Mouse (Mus musculus) CH12.LX (cell line): ENCODE data around the gene Drd2. TPM values are rescaled to one million over a fixed set of nuclear protein-coding genes. Genes with fewer than 3 reads are reported as not detected.

ENCODE experiments used
- DNase-seq: peaks from one replicate; pipeline ENCODE4 v3.0.0-alpha.2; 2013; ENCODE audit errors: extremely low read depth
- H3K27ac ChIP-seq: 2 replicates; pipeline ENCODE4 v1.5.1; 2012; ENCODE audit warnings: low read depth, mild to moderate bottlenecking, control low read depth, moderate library complexity; ENCODE audit not compliant: insufficient read depth
- H3K27me3 ChIP-seq: replicated peaks from 2 replicates; pipeline ENCODE3; 2012; ENCODE audit warnings: inconsistent platforms
- H3K36me3 ChIP-seq, 2 experiments: replicated peaks in 1 of 2; 2 replicates each; pipeline versions ENCODE3 to v1.6.1; 2012; ENCODE audit warnings: inconsistent platforms in 1 of 2, low read length in 1 of 2, mild to moderate bottlenecking in 1 of 2, mixed read lengths in 1 of 2, moderate library complexity in 1 of 2; ENCODE audit not compliant: control insufficient read depth in 1 of 2, insufficient read depth in 1 of 2
- H3K4me1 ChIP-seq, 2 experiments: 2 replicates each; pipeline ENCODE4 v1.6.1; 2012; ENCODE audit warnings: inconsistent platforms in 1 of 2, moderate library complexity in 1 of 2; ENCODE audit not compliant: insufficient read depth in 2 of 2, control insufficient read depth in 1 of 2
- H3K4me2 ChIP-seq: 2 replicates; pipeline ENCODE4 v1.6.1; 2012; ENCODE audit warnings: low read depth, mild to moderate bottlenecking, control low read depth; ENCODE audit not compliant: poor library complexity, insufficient read depth, severe bottlenecking
- H3K4me3 ChIP-seq, 3 experiments: fragments of 150-350 bp in 1 of 3; sonication (generic) in 1 of 3; replicated peaks in 1 of 3; 2 replicates each; pipeline versions ENCODE3 to v1.5.1; 2011 to 2012; ENCODE audit warnings: low read depth in 2 of 3, low read length in 2 of 3, mild to moderate bottlenecking in 2 of 3, moderate library complexity in 2 of 3, control low read depth in 1 of 3, improper control_type of control experiment in 1 of 3, inconsistent platforms in 1 of 3, mixed read lengths in 1 of 3; ENCODE audit not compliant: poor library complexity in 1 of 3
- H3K79me2 ChIP-seq: replicated peaks from 2 replicates; pipeline ENCODE4 v1.6.1; 2012; ENCODE audit warnings: mild to moderate bottlenecking, moderate library complexity; ENCODE audit not compliant: control insufficient read depth, poor library complexity, insufficient read depth, severe bottlenecking; ENCODE audit errors: extremely low read depth
- H3K9ac ChIP-seq: 2 replicates; pipeline ENCODE4 v1.6.1; 2012; ENCODE audit warnings: low read depth, mild to moderate bottlenecking, control low read depth, moderate library complexity; ENCODE audit not compliant: insufficient read depth
- H3K9me3 ChIP-seq: replicated peaks from 2 replicates; pipeline ENCODE3; 2012; ENCODE audit warnings: low read length, inconsistent platforms, mixed read lengths
- BHLHE40 ChIP-seq: IDR thresholded peaks from 2 replicates; pipeline ENCODE4 v1.6.1; 2011; ENCODE audit warnings: mild to moderate bottlenecking, low read depth, low read length, improper control_type of control experiment
- CHD1 ChIP-seq: IDR thresholded peaks from 2 replicates; pipeline ENCODE4 v1.6.1; 2012; ENCODE audit warnings: low read depth, low read length, improper control_type of control experiment, inconsistent platforms
- CHD2 ChIP-seq: IDR thresholded peaks from 2 replicates; pipeline ENCODE4 v1.6.1; 2011; ENCODE audit warnings: low read length, improper control_type of control experiment
- ELF1 ChIP-seq: IDR thresholded peaks from 2 replicates; pipeline ENCODE4 v1.6.1; 2014; ENCODE audit warnings: low read depth, mild to moderate bottlenecking, inconsistent platforms, low read length, improper control_type of control experiment
- ETS1 ChIP-seq: conservative IDR thresholded peaks from 2 replicates; pipeline ENCODE4 v1.6.1; 2012; ENCODE audit warnings: low read depth, mild to moderate bottlenecking, inconsistent platforms, low read length, improper control_type of control experiment, moderate library complexity
- GABPA ChIP-seq: IDR thresholded peaks from 2 replicates; pipeline ENCODE4 v1.6.1; 2012; ENCODE audit warnings: low read depth, low read length, improper control_type of control experiment, inconsistent platforms; ENCODE audit not compliant: insufficient replicate concordance
- HCFC1 ChIP-seq: IDR thresholded peaks from 2 replicates; pipeline ENCODE4 v1.6.1; 2012; ENCODE audit warnings: low read depth, mild to moderate bottlenecking, inconsistent platforms, low read length, improper control_type of control experiment
- JUN ChIP-seq: IDR thresholded peaks from 2 replicates; pipeline ENCODE4 v1.6.1; 2011; ENCODE audit warnings: low read depth, mild to moderate bottlenecking, low read length, improper control_type of control experiment, moderate library complexity; ENCODE audit not compliant: insufficient read depth
- KAT2A ChIP-seq: IDR thresholded peaks from 2 replicates; pipeline ENCODE4 v1.6.1; 2012; ENCODE audit warnings: low read length, improper control_type of control experiment, inconsistent platforms; ENCODE audit not compliant: insufficient replicate concordance
- MAFK ChIP-seq: IDR thresholded peaks from 2 replicates; pipeline ENCODE4 v1.6.1; 2011; ENCODE audit warnings: low read length, improper control_type of control experiment; ENCODE audit not compliant: insufficient replicate concordance
- MAX ChIP-seq: IDR thresholded peaks from 2 replicates; pipeline ENCODE4 v1.6.1; 2011; ENCODE audit warnings: low read length, improper control_type of control experiment
- MAZ ChIP-seq: IDR thresholded peaks from 2 replicates; pipeline ENCODE4 v1.6.1; 2012; ENCODE audit warnings: low read depth, mild to moderate bottlenecking, inconsistent platforms, low read length, improper control_type of control experiment, moderate library complexity
- MEF2A ChIP-seq: IDR thresholded peaks from 2 replicates; pipeline ENCODE4 v1.6.1; 2014; ENCODE audit warnings: low read depth, mild to moderate bottlenecking, inconsistent platforms, low read length, improper control_type of control experiment, borderline replicate concordance
- MXI1 ChIP-seq: IDR thresholded peaks from 2 replicates; pipeline ENCODE4 v1.6.1; 2011; ENCODE audit warnings: mild to moderate bottlenecking, low read depth, low read length, improper control_type of control experiment
- NELFE ChIP-seq: IDR thresholded peaks from 2 replicates; pipeline ENCODE4 v1.6.1; 2011; ENCODE audit warnings: low read depth, low read length, improper control_type of control experiment
- PAX5 ChIP-seq: IDR thresholded peaks from 2 replicates; pipeline ENCODE4 v1.6.1; 2012; ENCODE audit warnings: low read length, inconsistent platforms, mixed read lengths
- RAD21 ChIP-seq: IDR thresholded peaks from 2 replicates; pipeline ENCODE4 v1.6.1; 2011; ENCODE audit warnings: low read depth, mild to moderate bottlenecking, low read length, improper control_type of control experiment, moderate library complexity
- RCOR1 ChIP-seq: conservative IDR thresholded peaks from 2 replicates; pipeline ENCODE4 v1.6.1; 2012; ENCODE audit warnings: low read depth, mild to moderate bottlenecking, inconsistent platforms, low read length, improper control_type of control experiment
- SIN3A ChIP-seq: IDR thresholded peaks from 2 replicates; pipeline ENCODE4 v1.6.1; 2012; ENCODE audit warnings: low read length, improper control_type of control experiment, inconsistent platforms
- TBP ChIP-seq: conservative IDR thresholded peaks from 2 replicates; pipeline ENCODE4 v1.6.1; 2011; ENCODE audit warnings: low read depth, low read length, improper control_type of control experiment
- USF1 ChIP-seq: IDR thresholded peaks from 2 replicates; pipeline ENCODE4 v1.6.1; 2014; ENCODE audit warnings: low read depth, mild to moderate bottlenecking, inconsistent platforms, low read length, improper control_type of control experiment
- USF2 ChIP-seq: conservative IDR thresholded peaks from 2 replicates; pipeline ENCODE4 v1.6.1; 2011; ENCODE audit warnings: low read depth, low read length, improper control_type of control experiment
- ZC3H11A ChIP-seq: IDR thresholded peaks from 2 replicates; pipeline ENCODE4 v1.6.1; 2012; ENCODE audit warnings: low read depth, mild to moderate bottlenecking, inconsistent platforms, low read length, improper control_type of control experiment
- ZMIZ1 ChIP-seq: IDR thresholded peaks from 2 replicates; pipeline ENCODE4 v1.6.1; 2012; ENCODE audit warnings: low read depth, mild to moderate bottlenecking, inconsistent platforms, low read length, improper control_type of control experiment
- ZNF384 ChIP-seq: IDR thresholded peaks from 2 replicates; pipeline ENCODE4 v1.6.1; 2012; ENCODE audit warnings: low read depth, low read length, improper control_type of control experiment, inconsistent platforms
- dilution Hi-C: fragments of 300-500 bp; cut with MboI; formaldehyde crosslinking; loops from 2 replicates; pipeline ENCODE4 v1.14.3; 2020; ENCODE audit warnings: low sequenced_read_pairs; ENCODE audit not compliant: extremely low pct_unique_long_range_greater_than_20kb, extremely low pct_ligation_motif_present
- in situ Hi-C: fragments of 300-500 bp; cut with MboI; formaldehyde crosslinking; loops from 3 replicates; pipeline ENCODE4 v1.14.3; 2019; ENCODE audit warnings: low sequenced_read_pairs, low pct_ligation_motif_present, low pct_unique_long_range_greater_than_20kb, mixed read lengths
- polyA plus RNA-seq: library from polyadenylated mRNA; unstranded; fragments of >175 nt; gene quantifications from 2 replicates; pipeline ENCODE4 v1.2.1, GENCODE M21; 2012; ENCODE audit warnings: low read depth; ENCODE audit not compliant: insufficient read length
- total RNA-seq, 2 experiments: library from RNA; depleted of rRNA; stranded (reverse); fragments of 300-350 nt in 1 of 2; fragments of >200 nt in 1 of 2; gene quantifications; 2 replicates each; pipeline ENCODE4 v1.2.3; 2012 to 2014

Gene Drd2
- total and polyA plus RNA-seq, 3 experiments = not detected

DNA sequence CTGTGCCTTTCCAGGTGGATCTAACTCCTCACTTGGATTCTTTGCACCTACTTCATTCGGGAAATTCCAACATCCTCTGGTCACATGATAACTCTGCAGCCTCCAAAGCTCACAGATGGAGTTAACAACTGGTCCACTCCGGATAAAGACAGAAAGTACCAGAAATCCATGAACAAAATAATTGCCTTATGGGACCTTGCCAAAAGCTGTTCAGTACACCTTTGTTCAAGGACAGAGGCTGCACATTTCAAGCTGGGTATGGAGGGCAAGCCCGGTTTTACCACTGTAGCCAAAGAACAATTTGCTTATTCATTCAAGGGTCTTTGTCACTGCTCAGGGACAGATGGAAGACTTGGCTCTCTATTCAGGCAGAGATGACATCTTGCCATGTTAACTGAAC is 102.2 kb downstream of the Drd2 start:
- Histone ChIP-seq H3K79me2 (no peaks in the 10 kb centered on the region), H3K4me2 (no peak overlapping the region), H3K9ac (no peak overlapping the region), H3K9me3 (no peaks in the 10 kb centered on the region), H3K27me3 (no peaks in the 10 kb centered on the region), H3K27ac (no peak overlapping the region), H3K4me1 (0 out of 4 replicates have a peak, but pooled peaks cover 0 to 4% of the 10 kb centered on the region in 2 experiments), H3K36me3 (no peaks in the 10 kb centered on the region)
- no peak for TF ChIP-seq CHD1
- no peak for TF ChIP-seq ZC3H11A
- TF ChIP-seq MEF2A = no peak
- TF ChIP-seq TBP = no peak
- TF ChIP-seq JUN = no peak
- no peak for TF ChIP-seq SIN3A
- TF ChIP-seq CHD2 = no peak
- TF ChIP-seq MAX = no peak
- TF ChIP-seq ZMIZ1 = no peak
- no peak for TF ChIP-seq RCOR1
- TF ChIP-seq USF2 = no peak
- TF ChIP-seq ZNF384 = no peak
- TF ChIP-seq MAFK = no peak
- TF ChIP-seq GABPA = no peak
- TF ChIP-seq RAD21 = no peak
- no peak for TF ChIP-seq MXI1
- no peak for TF ChIP-seq ETS1
- TF ChIP-seq ELF1 = no peak
- TF ChIP-seq, all 38 proteins: peak for 0
- DNase-seq = no peak
- in situ Hi-C loops = no loop called here
- dilution Hi-C loops = no loop called here
- no peak overlapping the region for H3K4me3 ChIP-seq

DNA sequence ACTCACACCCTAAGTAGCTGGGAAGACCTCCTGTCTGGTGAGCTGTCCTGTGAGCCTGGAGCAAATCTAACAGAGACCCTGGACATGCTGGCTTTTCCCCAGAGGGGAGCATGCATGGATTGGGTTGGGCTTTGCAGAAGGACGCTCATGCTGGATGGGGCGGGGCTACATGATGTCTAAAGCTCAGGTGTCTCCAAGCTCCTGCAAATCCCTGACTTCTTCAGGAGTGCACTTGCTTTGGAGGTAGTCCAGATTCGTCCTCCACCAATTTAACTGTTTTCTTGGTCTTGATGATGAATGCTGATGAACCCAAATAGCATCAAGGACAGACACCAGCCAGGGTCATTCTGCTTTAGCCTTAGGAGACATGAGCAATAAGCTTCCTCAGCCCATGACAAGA is 110.1 kb downstream of the Drd2 start:
- in situ Hi-C loops = no loop called here

More for the DNA sequence above, 110.1 kb downstream of the Drd2 start:
- no peak for TF ChIP-seq MAZ
- TF ChIP-seq USF1 = no peak
- TF ChIP-seq MXI1 = no peak
- TF ChIP-seq HCFC1 = no peak
- no peak for TF ChIP-seq ZC3H11A
- no peak for TF ChIP-seq USF2
- no peak for TF ChIP-seq JUN
- no peak for TF ChIP-seq NELFE
- TF ChIP-seq CHD2 = no peak
- TF ChIP-seq RCOR1 = no peak
- TF ChIP-seq PAX5 = no peak
- no peak for TF ChIP-seq CHD1
- no peak for TF ChIP-seq BHLHE40
- no peak for TF ChIP-seq KAT2A
- TF ChIP-seq GABPA = no peak
- Histone ChIP-seq H3K79me2 (no peaks in the 10 kb centered on the region), H3K4me3 (no peak overlapping the region), H3K9ac (no peak overlapping the region), H3K27ac (no peak overlapping the region), H3K4me1 (no peaks in the 10 kb centered on the region), H3K9me3 (peaks cover 6% of the 10 kb centered on the region), H3K36me3 (no peaks in the 10 kb centered on the region), H3K4me2 (no peak overlapping the region), H3K27me3 (no peaks in the 10 kb centered on the region)
- dilution Hi-C loops = no loop called here
- no peak for DNase-seq
